Mouse (Mus musculus): ENCODE measurements around the gene Socs4.
"Not testable (repeated sequence)": the region's sequence is repeated elsewhere in the genome, so short reads cannot be mapped to it uniquely, and the experiment has no call there.

The Socs4 gene

GRCm38 (mm10) chr14:47287021-47287420, 10.3 kb downstream of the Socs4 start:
- no peak for DNase-seq (ENCODE audit: low read depth, low spot score)

- no peak for DNase-seq (ENCODE audit: low read depth, low spot score)
Observed at GRCm38 (mm10) chr14:47291772-47292171, 15.0 kb downstream of the Socs4 start.

GRCm38 (mm10) chr14:47294136-47294535, 17.4 kb downstream of the Socs4 start:
- DNase-seq (ENCODE audit: low read depth, low spot score) = peak; percentile 24

DNA sequence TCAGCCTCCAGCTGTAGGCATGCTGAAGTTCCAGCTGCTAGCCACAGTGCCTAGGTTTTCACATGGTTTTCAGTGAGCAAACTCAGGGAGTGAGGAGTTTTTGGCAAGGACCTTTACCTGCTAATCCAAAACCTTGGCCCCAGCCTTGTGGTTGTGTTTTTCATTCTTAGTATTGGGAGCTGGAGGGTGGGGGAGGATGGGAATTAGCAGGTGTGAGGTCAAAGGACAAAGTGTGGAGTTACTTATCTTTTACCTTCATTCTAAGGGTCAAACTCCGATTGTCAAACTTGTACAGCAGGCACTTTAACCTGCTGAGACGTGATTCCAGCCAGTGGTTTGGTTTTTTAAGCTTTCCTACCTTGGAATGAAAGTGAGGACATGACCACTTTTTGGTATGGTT, 19.5 kb downstream of the Socs4 start:
- DNase-seq (ENCODE audit: low read depth, low spot score) = no peak

GRCm38 (mm10) chr14:47297785-47298407, 21.2 kb downstream of the Socs4 start, which contains the start of gene Mapk1ip1l:
Gene Mapk1ip1l (plus strand): TSS chr14:47298266.
- peak; percentile 90 for DNase-seq (ENCODE audit: low read depth, low spot score)

DNA sequence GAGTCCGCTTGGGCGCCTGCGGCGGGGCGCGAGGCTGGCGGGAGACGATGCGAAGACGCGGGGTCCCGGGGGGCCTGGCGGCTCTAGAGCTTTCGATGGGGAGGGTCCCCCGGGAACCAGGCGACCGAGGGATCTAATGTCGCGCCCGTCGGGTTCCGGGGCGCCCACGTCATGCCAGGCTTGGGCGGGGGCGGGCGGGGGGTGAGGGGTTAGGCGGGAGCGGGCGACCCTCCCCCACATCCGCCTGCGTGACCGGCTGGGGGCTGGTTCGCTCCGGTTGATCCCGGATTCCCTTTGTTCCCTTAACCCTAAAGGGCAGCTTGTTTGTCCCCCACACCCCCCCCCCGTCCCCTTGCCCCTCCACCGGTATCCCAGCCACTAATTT, 21.7 kb downstream of the Socs4 start:
- peak; percentile 81 for DNase-seq (ENCODE audit: low read depth, low spot score)

DNA sequence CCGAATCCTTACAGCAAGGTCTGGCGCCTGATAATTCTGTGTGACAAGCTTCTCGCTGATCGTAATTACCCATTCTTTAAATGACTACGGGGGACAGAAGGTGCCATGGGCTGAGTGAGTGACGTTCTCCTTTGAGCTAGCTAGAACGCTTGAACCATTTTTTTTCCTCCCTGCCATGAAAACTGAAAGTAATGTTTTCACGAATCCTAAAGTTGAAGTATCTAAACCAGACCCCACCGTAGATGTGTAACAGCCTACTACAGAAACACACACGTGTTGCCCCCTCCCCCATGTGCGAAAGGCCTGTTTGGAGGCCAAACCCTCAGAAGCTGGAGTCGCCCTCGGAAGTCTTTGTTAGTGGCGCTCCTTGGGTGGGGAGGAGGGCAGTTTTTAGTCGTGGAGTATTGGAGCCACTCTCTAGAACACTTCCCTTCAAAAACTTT, 22.1 kb downstream of the Socs4 start:
- peak; percentile 61 for DNase-seq (ENCODE audit: low read depth, low spot score)

DNA sequence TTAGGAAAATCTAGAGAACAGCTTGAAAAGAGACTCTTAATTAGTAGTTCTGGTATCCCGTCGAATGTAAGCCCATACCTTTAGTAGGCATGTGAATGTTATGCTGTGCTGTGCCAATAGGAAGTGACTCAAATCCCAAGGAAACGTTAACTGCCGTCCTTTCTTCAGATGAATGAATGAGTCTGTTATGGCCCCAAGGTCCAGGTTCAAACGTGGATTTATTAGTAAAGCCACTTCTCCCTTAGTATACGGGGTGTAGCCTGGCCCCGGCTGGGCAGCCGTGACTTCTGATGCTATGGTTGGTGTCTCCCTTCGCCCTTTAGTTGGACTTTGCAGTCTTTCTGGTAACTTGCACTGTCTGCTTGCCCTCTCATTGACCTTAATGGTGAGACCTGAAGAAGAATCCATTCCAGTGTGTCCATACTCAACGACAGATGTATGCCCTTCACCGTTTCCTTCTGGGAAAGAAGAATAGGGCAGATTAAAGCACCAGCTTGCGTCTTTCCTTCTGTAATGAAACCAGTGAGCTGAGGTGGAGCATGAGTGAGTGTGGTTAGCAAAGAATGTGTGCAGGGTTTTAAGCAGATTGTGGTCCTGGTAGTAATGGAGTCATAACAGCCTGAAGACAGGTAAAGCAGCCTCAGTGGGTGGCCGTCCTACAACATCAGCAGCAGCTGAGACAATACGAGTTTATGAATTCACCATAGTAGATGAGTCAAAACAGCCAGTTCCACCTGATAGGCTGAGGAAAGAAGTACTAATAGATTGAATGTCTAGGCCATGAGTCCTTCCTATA, 26.4 kb downstream of the Socs4 start:
- DNase-seq (ENCODE audit: low read depth, low spot score) = no peak

DNA sequence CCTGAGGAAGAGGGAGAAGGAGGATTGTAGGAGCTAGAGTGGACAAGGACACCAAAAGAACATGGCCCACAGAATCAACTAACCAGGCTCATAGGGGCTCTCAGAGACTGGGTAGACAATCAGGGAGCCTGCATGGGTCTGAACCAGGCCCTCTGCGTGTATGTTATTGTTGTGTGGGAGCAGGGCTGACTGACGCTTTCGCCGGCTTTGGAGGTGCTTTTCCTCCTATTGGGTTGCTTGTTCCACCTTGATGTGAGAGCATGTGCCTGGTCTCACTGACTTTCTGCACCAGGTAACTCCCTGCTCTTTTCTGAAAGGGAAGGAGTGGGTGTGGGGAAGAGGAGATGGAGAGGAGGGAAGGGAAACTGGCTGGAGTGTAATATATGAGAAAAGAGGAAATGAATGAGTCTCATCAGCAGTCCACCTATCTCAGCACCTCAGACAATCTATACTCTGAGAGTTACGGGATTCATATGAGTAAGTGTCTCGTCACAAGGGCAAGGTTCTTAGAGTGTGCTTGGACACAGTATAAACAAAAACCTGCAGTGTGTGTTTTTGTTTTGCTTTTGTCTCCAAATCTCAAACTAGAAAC, 28.2 kb downstream of the Socs4 start:
- no peak for DNase-seq (ENCODE audit: low read depth, low spot score)

DNA sequence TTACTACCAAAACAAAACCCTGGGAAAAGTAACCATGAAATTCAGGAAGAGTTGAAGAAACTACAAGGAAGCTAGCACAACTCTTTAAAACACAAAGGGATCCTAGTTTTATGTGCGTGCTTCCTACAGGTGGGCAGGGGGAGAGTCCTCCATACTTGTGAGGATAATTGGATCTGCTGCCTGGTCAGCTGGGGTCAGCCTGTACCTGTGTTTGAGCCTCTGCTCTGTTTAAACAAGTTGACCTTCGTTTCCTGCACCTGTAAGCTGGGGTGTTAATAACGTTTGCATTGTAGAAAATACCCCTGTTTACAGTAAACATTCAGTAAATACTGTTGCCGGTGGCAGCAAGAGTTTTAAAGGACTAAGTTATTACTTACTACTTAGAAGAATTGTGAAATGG, 29.2 kb downstream of the Socs4 start:
- no peak for DNase-seq (ENCODE audit: low read depth, low spot score)

DNA sequence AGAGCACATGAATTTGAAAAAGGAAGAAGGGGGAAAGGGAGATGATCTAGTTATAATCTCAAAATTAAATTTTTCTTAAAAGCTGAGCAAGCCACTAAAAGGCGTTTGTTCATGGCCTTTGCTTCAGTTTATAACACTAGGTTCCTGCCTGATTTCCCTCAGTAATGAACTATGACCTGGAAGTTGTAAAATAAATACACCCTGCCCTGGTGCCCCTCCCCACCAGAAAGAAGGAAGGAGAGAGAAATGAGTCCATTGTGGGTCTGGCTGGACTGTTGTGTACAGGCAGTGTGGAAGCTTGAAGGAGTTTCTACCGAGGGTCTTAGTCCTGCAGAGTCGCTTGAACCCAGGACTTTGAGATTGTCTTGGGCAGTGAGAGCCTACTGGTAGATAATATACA, 30.9 kb downstream of the Socs4 start:
- no peak for DNase-seq (ENCODE audit: low read depth, low spot score)

DNA sequence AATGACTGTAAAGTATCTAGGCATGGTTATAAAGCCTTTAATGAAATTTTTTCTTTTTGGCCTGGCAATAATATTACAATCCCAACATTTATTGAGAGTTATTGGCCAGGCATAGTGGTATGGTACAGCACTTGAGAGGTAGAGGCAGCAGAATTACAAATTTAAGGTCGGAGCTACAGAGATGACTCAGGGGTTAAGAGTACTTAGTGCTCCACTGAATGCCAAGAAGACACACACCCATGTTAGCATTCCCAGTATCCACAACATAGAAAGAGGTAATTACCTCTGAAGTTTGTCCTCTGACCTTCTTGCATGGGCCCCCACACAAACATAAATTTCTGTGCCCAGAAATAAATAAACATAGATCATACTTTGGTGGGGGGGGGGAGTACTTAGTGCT, 32.3 kb downstream of the Socs4 start:
- no peak for DNase-seq (ENCODE audit: low read depth, low spot score)

- DNase-seq (ENCODE audit: low read depth, low spot score) = no peak
Observed at GRCm38 (mm10) chr14:47310342-47311181, 33.8 kb downstream of the Socs4 start.

DNA sequence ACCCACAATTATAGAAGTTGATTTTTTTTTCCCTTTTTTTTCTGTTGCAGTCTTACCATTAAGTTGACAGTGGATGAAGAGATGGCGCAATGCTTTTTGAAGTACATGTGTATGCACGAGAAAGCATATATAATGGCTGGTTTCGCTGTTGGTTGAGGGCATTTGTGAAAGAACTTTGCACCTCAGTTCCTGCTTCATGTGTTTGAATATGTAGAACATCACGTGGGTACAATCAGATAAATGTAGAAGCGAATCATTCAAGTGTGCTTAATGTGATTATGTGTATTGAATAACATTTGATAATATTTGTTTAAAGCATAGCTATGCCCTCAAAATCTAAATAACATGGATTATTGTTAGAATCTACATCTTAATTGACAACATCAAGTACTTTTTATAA, 42.6 kb downstream of the Socs4 start:
- DNase-seq (ENCODE audit: low read depth, low spot score) = no peak

- DNase-seq (ENCODE audit: low read depth, low spot score) = not testable (repeated sequence)
Observed at GRCm38 (mm10) chr14:47321581-47321980, 44.9 kb downstream of the Socs4 start.

- DNase-seq (ENCODE audit: low read depth, low spot score) = no peak
Observed at GRCm38 (mm10) chr14:47325965-47326761, 49.4 kb downstream of the Socs4 start.

DNA sequence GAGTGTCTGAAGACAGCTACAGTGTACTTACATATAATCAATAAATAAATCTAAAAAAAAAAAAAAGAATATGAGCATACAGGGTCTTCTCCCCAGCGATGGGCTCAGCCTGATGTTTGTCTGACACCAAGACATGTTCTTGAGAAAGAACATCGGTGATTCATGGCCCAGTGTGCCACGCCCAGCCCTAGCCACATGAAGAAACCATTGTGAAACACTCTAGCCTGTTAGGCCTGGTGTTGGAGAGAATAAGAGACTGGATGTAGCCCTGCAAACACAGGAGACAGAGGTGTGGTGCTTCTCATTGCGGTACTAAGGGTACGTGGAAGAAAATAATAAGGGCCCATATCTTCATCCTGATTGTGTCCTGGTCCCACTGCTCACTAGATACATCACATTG, 50.6 kb downstream of the Socs4 start:
- no peak for DNase-seq (ENCODE audit: low read depth, low spot score)

GRCm38 (mm10) chr14:47331920-47332319, 55.2 kb downstream of the Socs4 start:
- DNase-seq (ENCODE audit: low read depth, low spot score) = no peak

DNA sequence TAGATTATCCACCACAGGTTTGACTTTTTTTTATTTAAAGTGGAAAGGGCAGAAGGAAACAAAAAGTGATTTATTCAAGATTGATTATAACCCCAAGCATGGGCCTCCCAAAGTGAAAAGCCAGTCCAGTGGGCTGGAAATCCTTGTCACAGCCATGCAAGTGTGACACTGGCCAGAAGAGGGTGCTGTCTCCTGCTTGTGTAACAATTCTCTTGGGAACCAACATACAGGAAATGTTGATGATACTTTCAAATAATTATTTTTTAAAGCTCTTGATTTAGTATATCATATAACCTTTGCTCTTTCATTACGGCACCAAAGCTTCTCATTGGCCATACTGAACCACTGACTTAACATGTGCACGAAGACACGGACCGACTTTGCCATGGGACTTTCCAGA, 58.1 kb downstream of the Socs4 start:
- DNase-seq (ENCODE audit: low read depth, low spot score) = peak; percentile 59

DNA sequence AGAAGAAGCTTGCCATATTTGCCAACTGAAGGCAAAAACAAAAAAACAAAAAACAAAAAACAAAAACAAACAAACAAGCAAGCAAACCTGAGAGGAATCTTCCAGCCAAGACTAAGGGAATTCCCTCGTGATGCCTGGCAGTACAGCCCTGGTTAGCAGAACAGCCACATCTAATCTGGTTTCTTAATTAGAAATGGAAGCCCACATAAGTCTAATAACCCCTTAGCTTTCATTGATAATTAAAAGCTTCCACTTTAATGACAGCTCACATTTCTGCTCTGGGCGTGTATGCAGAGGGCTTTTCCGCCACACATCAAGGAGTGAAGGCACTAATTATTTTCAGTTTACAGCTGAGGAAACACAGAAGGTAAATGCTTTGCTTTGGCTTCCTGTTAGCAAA, 58.6 kb downstream of the Socs4 start:
- DNase-seq (ENCODE audit: low read depth, low spot score) = no peak
